Mouse (Mus musculus): Measurements from ENCODE around the gene Gprin3.

Gene Gprin3

GRCm38 (mm10) chr6:59425824-59426533 is at the start of gene Gprin3:
Gene Gprin3, minus strand, starts transcription at chr6:59426294.
- peak; percentile 85 to 89 for DNase-seq (ENCODE audit: low spot score in 2 of 2)

DNA sequence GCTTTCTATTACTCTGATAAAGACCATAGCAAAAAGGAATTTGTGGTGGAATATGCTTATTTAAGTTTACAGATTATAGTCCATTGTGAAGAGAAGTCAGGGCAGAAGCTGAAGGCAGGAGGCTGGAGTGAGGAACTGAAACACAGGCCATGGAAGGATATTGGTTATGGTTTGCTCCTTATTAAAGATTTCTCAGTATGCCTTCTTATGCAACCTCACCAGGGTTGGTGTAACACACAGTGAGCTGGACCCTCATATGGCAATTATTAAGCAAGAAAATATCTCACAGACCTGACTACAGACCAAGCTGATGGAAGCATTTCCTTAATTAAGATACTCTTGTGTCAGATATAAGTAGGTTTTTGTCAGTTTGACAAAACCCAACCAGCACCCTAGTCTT is 32.8 kb upstream of the Gprin3 start:
- DNase-seq (ENCODE audit: low spot score in 2 of 2): no peak

GRCm38 (mm10) chr6:59456116-59456515 is 30.0 kb upstream of the Gprin3 start:
- no peak for DNase-seq (ENCODE audit: low spot score in 2 of 2)

- DNase-seq (ENCODE audit: low spot score in 2 of 2): no peak
These were observed 25.3 kb upstream of the Gprin3 start for GRCm38 (mm10) chr6:59451348-59451747.

DNA sequence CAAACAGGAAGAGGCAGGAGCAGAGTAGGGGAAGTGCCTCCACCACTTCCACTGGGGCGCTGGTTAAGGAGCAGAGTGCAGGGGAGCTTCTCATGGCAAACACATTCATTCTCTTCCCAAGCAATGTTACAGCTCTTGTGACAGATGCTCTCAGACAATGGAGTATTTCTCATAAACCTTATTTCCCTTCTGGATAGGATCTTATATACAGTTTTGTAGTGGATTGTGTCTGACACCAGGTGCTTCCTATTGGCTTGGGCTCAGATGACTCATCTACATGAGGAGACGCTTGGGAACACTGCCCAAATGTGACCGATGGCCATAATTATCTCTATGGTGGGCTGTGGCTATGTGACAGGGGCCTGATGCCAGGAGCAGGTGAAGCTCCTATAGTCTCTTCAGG is 19.0 kb upstream of the Gprin3 start:
- DNase-seq (ENCODE audit: low spot score in 2 of 2): no peak

DNA sequence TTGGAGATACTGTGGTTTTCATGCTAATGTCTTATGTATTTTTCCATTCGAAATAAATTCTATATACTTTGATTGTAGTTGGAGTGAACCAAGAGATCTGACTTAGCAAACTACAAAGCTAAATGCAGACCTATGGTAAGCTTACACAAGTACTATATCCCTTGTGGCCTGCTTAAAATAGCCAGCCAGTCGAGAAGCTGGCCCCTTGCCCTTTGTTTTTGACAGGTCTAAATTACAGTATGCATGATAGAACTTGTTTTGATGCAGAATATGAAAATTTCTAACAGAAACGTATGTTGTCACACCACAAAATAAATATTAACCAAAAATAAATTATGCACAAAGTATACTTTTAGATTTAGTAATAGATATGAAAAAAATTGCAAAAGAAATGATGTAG is 9.8 kb upstream of the Gprin3 start:
- no peak for DNase-seq (ENCODE audit: low spot score in 2 of 2)

- no peak for DNase-seq (ENCODE audit: low spot score in 2 of 2)
These were observed 7.0 kb upstream of the Gprin3 start for GRCm38 (mm10) chr6:59433116-59433515.

GRCm38 (mm10) chr6:59426534-59426885 is 416 bp upstream of the Gprin3 start:
- DNase-seq (ENCODE audit: low spot score in 2 of 2): no peak

DNA sequence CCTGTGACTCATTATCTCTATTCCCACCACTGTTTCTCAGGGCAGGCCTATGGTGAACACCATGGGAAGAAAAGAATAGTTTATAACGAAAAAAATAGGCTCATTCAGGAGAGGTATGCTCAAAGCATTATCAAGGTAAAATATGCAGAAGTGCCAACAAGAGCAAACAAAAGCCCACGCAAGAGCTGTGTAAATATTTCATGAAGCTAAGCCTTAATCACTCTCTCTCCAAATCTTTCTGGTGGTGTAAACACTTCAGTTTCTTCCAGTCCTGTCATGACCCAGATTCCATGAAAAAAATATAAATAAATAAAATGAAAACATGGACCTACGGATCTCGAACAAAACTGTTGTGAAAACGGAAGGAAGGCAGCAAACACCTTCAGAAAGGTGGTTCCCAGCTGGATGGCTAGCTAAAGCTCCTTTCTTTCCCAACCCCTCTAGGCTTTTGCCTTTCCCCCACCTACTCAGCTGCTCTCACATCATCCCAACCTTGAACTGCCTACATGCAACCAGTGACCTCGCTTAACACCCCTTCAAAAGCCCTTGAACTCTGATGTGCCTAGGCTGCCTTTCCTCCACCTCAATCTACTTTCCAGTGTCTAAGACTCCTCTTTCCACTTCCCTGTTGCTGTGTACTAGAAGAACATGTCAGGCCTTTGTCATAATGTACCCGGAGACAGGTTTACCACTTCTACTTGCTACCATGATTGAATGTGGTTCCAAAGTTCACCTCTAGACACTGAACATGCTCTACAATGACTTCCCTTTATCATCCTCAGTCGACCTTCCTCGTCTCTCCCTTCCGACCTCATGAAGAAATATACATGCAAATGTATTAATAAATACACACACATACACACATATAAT is 988 bp downstream of the Gprin3 start:
- DNase-seq (ENCODE audit: low spot score in 2 of 2): peak in 1 of 2 experiments; percentile 4

DNA sequence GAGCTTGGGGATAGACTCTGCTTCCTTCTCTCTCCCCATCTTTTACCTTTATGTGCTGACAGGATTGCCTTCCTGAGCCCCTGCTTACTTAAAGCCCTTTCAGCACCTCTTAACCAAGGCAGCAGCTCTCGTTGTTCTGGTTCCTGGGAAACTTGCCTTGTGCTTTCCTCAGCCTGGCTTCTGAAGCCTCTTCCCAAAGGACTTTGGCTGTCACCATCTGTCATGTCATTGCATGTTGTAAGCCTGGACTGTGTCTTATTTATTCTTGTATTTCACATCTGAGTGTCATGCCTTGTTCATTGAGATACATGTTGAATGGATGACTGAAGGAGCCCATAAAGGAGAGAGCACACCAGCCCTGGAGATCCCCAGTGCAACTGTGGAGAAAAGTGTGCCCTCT is 2.3 kb downstream of the Gprin3 start:
- DNase-seq (ENCODE audit: low spot score in 2 of 2): no peak

- DNase-seq (ENCODE audit: low spot score in 2 of 2): no peak
These were observed 6.8 kb downstream of the Gprin3 start for GRCm38 (mm10) chr6:59419264-59419663.

DNA sequence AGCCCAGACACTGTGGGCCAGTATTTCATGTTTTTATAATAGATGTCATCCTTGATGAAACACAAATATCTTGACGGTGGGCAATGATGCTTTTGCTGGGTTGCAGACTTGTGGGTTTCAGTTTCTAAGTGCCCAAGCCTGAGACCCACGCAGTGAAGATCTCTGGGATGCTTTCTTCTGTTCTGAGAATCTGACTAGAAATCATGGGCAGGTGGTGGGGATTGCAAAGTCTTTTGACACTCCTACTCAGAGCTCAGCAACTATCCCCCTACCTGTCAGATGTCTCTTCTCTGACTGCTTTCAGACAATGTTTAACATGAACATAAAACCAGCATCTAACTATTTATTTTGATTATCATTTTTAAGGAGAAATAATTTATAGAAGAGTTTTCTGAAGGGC is 7.4 kb downstream of the Gprin3 start:
- DNase-seq (ENCODE audit: low spot score in 2 of 2): no peak

DNA sequence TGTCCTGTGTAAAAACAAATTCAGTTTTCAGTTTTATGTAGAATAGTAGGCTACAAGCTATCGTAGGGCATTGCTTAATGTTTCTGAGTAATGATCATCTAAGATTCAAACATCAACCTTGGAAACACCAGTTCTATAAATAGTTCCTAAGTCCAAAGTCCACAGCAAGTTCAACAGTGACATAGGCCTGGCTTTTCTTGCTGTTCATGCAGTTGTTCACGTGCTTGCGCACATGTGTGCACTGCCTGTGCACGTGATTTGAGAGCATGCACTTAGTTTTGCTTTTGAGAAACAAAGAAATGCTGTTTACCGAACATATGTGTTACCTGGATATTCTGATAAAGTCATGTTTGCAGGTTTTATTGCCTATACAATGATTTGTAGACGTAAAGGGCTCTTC is 11.3 kb downstream of the Gprin3 start:
- DNase-seq (ENCODE audit: low spot score in 2 of 2): no peak

DNA sequence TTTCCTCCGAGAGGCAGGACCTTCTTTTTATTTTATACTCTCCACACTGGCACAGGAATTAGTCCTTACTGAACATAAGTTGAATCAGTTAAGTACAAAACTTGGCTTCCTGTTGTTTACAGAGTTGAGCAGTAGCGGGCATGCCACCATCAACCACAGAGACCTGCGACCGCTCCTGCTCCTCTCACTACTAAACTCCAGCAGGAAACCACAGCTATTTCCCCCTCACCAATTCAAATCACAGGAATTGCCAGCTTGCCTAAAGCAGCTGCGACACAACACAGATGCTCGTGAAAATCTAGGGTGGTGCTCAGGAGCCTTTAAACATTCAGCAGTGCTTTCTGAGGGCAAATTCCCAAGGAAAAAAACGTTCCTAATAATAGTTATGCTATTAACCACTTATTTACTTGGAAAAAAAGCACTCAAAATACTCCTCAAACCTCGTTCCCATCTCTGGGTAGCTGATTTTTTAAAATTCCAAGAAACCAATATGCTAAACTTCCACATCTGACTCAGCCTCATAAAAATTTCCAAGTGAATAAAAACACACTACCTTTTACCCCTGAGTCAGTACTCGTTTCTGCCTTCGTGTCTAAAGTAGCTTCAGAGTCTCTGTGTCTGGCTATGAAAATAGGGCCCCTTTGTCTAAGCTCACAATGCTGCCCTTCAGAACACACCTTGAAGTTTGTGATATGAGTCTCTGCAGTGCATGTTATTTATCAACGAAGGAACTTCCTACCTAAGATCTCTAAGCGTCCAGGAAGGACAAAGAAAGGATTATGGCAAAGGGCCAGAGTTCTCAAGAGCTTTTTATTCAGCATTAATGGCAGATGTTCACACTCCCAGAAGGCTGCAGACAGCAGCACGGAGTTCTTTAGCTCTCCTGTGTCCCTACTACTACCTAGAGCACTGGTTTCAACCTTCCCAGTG is 13.4 kb downstream of the Gprin3 start:
- no peak for DNase-seq (ENCODE audit: low spot score in 2 of 2)

GRCm38 (mm10) chr6:59409001-59409700 is 16.9 kb downstream of the Gprin3 start:
- no peak for DNase-seq (ENCODE audit: low spot score in 2 of 2)

- DNase-seq (ENCODE audit: low spot score in 2 of 2): no peak
These were observed 18.6 kb downstream of the Gprin3 start for GRCm38 (mm10) chr6:59407482-59407997.

- DNase-seq (ENCODE audit: low spot score in 2 of 2): no peak
These were observed 35.9 kb downstream of the Gprin3 start for GRCm38 (mm10) chr6:59390208-59390607.

GRCm38 (mm10) chr6:59365300-59365699 is 60.8 kb downstream of the Gprin3 start:
- no peak for DNase-seq (ENCODE audit: low spot score in 2 of 2)

- DNase-seq (ENCODE audit: low spot score in 2 of 2): no peak
These were observed 62.8 kb downstream of the Gprin3 start for GRCm38 (mm10) chr6:59363282-59363681.

DNA sequence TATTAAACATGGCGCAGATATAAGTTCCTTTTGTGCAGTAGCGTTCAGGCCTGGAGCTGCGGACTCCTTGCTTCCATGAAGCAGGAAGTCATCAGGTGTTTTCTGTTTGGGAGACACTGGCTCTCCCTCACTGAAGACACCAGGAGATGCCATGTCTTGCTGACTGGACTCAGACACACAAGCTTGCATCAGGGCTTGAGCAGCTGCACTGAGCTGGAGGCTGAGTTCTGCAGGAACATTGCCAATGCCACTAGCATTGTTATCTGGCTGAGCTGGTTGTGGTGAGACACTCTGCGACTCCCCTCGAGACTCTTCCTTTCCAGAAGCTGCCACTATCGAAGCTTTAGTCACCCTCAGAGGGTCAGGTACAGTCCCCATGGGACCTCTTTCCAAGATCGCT is 71.2 kb downstream of the Gprin3 start:
- no peak for DNase-seq (ENCODE audit: low spot score in 2 of 2)

DNA sequence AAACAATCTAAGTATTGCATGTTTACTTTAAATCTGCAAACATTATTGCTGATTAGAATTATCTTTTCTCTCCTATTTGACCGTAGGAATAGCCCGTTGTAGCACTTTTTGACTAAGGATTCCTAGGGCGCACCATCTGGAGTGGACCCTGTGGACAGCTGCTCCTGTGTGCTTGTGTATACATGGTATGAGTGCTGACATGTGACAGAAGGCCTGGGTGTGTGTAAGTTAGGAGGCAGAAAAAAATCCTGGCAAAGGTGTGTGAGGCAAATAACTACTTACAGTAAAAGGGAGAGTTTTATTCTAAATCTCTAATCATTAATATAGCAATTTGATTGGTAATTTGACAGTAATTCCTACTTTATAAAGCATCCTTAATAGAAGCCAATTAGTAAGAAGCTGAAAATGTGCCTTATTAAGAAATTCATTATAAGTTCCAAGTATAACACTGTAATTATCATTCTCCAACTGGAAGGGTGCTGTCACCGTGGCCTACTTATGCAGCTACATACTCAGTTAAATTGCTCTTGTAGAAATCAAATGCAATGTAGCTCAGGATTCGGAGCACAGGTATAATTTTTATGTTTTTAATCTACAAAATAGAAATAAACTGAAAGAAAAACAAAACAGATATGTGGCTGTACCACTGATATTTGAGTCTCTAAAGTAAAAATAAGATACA is 74.8 kb downstream of the Gprin3 start:
- no peak for DNase-seq (ENCODE audit: low spot score in 2 of 2)

Measured in urinary bladder, adult 18-20 months (tissue).